Mouse (Mus musculus) stomach, postnatal 0 days (tissue): Measurements from ENCODE around the gene Ngdn.

Experiments
- CTCF ChIP-seq: IDR thresholded peaks from 2 replicates; pipeline ENCODE4 v1.5.1; 2016; ENCODE audit warnings: antibody characterized with exemption, low read depth, mild to moderate bottlenecking, moderate library complexity
- EP300 ChIP-seq: optimal IDR thresholded peaks from 2 replicates; pipeline ENCODE3; 2016; ENCODE audit warnings: antibody characterized with exemption

- no peak for TF ChIP-seq CTCF
- TF ChIP-seq EP300, result no peak
These were observed 21.6 kb upstream of the Ngdn start for GRCm38 (mm10) chr14:54993636-54994035.
